Mouse (Mus musculus) kidney, postnatal 14 days (tissue): Measurements from ENCODE around the gene Olfr297.

Experiments used
- DNase-seq: peaks from one replicate; pipeline ENCODE4 v3.0.0; 2022; ENCODE audit warnings: mixed read lengths

Gene Olfr297

GRCm38 (mm10) chr7:86519668-86520067 lies at the start of gene Olfr297:
Olfr297 (plus strand) TSS chr7:86519968.
- no peak for DNase-seq

GRCm38 (mm10) chr7:86492384-86492783 lies 27.4 kb upstream of the Olfr297 start, which contains the start of gene Olfr298:
Olfr298 (minus strand) TSS chr7:86492484.
- no peak for DNase-seq
